Mouse (Mus musculus) urinary bladder, adult 18-20 months (tissue): ENCODE measurements around the gene Clasp1.

Experiments
- DNase-seq, 2 experiments: peaks; one replicate each; pipeline ENCODE4 v3.0.0; 2022; ENCODE audit warnings: low spot score in 2 of 2, mixed read lengths in 2 of 2

Gene Clasp1

DNA sequence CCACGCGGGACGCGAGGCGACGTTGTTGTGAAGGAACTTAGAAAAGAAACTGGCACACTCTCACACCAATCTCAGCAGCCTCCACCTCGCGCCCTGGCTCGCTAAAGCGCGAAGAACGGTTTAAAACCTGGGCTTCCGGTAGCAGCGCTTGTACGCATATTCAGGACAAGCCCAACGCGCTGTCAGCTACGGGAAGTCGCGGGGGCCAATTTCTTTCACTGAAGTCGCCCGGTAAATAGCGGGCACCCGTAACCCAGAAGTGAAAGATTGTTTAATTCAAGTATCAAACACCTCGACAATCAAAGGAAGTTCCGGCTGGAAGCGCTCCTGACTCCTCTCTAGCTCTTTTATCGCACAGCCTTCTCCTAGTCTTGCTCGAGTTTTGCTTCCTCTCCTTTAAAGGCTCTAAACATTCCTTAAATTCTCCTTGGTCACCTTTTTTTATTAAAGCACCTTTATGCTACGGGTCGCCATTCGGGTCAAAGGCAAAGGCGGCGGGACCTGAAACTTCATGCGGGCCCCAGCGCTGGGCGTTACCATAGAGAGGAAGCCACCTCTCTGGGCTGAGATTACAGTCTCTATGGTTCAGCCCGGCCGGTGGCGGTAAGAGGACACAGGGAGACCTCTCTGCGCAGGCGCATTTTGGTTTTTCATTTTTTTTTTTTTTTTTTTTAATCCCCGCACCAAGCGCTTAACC is at the start of gene Clasp1:
TSS of gene Clasp1 (plus strand) at position 302 of the 697 bp plus-strand sequence.
- DNase-seq = peak; percentile 92 to 94

DNA sequence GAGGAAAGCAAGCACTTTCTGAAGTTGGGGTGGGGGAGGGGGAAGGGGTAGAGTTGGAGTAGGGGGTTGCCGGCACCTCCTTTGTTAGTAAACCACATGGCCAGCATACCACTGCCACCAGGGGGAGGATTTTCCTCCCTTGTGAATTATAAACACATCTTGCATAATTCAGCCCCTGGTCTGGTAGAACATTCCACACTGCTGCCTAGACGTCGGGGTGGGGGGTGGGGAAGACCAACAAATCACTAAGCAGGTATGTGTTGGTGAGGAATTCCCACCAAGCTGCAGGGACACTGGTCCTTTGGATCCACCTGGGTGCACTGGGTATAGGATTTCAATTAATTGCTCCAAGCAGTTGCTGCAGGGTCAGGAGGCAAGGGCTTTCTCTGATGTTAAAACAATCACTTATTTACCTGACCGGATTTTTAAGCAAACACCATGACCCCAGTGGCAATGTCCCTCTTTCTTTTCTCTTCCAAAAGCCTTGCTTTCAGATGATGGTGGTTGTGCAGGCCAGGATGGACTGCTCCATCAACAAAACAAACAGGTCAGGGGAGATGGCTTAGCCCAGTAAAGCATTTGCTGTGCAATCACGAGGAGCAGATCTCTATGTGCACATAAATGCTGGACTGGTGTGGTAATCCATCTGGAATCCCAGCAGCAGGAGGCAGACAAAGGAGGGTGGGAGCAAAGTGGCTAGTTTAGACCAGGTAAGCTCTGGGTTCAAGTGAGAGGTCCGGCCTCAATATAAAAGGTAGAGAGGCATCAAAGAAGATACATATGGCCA is 45.0 kb upstream of the Clasp1 start:
- DNase-seq = no peak

DNA sequence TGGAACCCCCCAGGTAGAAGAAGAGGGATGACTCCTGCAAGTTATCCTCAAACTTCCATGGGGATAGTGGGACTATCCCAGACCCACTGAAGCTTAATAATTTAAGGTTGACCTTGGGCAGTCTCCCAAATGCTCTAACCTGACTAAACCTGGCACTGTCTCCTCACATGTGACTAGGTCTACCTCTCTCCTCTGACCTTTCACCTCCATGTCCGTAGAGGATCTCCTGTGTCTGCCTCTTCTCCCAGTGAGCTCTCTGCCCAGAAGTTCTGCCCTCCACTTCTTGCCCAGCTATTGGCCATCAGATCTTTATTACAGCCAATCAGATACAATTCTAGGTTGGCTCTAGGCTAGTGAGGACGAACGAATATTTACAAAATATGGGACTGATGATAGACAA is 38.9 kb upstream of the Clasp1 start:
- no peak for DNase-seq

DNA sequence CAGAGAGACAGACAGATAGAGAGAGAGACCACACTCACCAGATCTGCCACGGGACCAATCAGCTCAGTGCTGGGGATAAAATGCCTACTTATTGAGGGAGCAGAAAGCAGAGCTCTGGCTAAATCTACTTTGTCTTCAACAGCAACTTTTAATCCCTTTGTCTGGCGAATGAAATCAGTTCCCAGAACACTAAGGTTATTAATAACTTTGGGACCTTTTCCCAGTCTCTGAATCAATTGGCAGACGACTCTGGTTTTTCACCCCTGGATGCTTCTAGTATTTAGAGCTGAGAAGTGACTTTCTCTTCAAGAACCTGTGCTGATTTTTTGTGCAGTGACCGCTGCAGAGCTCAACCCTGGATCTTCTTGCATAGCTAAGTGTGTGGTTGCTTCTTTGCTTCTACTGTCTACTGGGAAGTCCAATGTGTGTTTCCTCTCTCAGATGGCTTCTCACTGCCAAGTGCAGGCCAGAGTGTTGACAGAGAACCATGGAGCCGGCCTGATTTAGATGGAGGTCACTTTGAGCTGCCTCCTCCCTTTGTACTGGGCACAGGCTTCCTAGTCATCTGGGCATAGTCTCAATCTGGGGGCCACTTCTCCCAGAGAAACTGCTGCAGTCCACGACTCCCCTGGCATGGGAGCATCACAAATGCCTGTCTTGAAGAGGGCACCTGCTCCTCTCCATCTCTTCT is 29.6 kb upstream of the Clasp1 start:
- DNase-seq = no peak

DNA sequence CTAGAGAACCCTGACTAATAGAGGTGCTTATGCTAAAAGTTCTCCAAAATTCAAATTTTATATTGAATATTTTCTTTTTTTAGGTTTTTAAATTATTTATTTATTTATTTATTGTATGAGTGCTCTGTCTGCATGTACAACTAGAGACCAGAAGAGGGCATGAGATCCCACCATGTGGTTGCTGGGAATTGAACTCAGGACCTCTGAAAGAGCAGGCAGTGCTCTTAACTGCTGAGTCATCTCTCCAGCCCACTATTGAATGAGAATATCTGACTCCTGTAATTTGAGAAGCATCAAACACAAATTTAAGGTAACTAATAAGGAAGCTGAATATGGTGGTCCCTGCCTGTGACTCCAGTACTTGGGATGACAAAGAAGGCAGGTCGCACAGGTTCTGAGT is 20.9 kb upstream of the Clasp1 start:
- no peak for DNase-seq

DNA sequence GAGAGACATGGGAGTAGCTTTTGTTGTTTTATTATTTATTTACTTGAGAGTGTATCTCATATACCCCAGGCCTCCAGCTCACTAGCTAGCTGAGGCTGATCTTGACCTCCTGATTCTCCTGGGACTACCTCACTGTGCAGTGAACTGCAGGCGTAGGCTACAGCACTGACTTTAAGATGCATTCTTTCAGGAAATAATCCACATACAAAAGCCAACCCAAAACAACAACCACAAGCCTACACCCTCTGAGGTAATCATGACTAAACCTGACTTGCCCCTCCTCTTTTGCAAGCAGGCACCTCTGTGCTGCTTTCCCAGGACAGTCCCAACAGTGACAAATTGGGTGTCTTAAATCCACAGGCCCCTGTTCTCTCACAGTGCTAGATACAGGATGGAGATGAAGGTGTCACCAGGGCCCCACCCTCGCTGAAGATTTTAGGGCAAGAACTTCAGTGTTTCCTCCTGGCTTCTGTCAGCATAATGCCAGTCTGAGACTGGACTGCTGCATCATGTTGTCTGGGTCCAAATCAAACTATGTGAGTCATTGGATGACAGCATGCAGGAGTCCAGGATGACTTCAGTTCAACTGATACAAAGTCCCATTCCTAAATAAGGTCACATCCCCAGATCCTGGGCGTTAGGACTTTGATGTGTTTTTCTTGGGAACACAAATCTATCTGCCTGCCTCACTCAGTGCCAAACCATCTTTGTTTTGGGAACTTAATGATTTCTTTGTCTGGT is 20.0 kb upstream of the Clasp1 start:
- peak in 1 of 2 experiments; percentile 3 for DNase-seq

DNA sequence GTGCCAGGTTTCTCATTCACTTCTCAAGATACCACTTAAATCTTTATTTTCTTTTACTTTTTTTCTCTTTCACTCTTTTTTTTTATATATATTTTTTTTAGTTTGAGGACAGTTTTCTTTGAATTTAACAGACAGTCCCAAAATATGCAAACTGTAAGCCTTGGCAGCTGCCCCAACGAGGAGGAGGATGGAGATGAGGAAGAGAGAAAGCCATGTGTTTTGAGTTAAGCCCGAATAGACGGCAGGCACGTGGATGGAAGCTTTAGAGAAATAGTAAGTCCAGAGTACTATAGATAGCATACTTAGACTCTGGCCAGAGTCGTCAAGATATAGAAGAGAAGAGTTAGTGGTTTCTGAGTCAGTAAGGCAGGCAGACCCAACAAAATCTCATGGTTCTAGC is 11.1 kb upstream of the Clasp1 start:
- DNase-seq = no peak

DNA sequence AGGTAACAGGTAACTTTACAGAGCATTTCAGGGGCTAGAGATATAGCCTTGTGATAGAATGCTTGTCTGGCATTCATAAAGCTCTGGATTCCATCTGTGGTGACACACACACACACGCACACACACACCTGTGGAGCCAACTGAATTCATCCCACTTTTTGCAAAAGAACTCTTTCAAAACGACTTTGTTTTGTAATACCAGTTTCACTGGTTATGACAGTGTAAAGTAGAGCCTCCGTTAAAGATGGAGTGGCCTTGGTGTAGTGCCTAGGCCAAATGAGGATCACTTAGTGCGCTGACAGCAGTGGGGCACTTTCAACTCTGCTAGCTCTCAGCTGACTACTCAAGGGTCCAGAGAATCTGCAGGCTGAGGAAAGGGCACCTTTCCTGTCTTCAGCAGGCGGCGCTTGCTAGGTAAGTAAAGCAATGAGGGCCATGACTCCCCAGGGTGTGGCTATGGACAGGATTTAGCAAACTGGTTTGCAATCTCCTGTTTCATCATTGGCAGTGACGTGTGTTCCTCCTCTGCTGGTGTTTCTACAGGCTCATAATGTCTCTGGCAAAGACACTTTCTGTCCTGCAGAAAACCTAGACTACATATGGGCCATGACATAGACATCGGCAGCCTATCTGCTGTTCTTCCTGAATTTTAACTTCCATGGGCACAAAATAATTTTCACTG is 8.6 kb upstream of the Clasp1 start:
- DNase-seq = no peak

DNA sequence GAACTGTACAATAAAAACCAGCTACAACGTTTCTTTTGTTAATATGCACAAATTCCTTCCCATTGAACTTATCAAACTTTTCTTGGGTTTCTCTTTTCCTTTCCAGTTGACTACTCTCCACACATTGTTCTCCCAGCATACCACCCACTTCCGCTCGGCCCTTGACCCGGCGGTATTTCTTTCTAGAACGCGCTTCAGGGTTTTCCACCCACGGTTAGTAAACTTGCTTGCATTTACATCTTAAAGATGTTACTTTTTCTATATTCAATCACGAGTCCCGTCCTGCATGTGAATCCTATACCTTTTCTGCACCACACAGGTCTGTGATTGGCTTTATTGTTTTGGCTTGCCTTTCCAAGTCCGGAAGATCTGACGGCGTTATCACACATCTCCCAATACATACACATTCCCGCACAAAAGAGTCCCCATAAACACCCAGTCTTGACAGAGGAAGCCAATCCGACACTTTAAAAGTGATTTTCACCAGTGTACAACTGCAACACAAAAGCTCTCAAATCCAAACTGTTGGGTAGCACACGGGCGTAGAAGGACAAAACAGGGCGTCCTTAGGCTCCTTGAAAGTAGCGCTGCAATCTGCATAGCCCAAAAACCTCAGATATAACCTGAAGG is 616 bp upstream of the Clasp1 start:
- DNase-seq = peak; percentile 48 to 57

DNA sequence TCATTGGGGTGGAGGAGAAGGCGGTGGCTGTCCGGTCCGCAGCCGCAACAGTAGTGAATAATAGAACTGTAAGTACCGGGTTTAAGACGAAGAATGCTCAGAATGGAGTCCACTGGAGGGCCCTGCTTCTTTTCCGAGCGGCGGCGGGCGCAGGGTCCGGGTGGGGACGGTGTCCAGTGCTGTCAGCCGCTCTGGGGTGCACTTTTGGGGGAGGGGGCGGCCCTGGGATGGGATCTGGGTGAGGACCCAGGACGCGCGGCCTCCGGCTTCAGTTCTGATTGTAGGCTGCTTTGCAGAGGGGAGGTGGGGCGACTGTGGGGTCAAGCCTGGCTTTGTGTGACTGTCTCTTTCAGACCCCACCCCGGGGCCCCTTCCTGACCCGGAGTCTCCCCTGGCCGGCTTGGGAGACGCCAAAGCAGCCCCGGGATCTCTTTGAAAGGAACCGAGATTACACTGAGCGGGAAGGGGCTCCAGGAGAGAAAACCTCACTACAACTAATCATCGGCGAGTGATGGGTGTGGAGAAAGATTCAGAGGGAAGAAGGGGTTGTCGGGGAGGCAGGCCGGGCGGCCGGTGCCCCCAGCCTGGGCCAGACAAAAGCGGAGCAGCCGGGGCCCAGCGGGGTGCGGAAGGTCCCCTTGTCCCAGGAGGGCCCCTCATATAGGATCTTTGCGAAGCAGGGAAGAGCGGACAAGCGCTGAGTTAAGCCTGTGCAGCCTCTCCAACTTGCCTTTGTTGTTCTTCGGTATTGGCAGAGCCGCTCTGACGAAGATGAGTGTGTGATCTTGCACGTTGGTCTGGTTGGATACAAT is 802 bp downstream of the Clasp1 start:
- peak; percentile 34 to 65 for DNase-seq

DNA sequence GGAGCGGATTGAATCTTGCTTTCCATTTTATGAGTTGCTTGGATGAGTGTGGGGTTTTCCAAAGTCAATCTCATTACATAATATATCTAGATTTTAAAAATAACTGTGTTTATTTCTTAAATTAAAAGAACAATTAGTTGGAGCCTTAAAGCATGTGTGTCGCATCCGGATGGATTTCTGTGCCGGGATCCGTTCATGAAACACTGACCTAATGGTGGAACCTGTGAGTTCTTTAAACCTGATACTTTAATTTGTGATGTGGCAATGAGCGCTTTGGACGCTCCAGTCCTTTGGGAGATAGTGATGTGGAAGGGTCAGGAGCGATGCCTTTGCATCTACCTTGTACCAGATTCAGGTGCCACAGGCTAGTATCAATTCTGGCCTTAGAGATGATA is 1.4 kb downstream of the Clasp1 start:
- no peak for DNase-seq

DNA sequence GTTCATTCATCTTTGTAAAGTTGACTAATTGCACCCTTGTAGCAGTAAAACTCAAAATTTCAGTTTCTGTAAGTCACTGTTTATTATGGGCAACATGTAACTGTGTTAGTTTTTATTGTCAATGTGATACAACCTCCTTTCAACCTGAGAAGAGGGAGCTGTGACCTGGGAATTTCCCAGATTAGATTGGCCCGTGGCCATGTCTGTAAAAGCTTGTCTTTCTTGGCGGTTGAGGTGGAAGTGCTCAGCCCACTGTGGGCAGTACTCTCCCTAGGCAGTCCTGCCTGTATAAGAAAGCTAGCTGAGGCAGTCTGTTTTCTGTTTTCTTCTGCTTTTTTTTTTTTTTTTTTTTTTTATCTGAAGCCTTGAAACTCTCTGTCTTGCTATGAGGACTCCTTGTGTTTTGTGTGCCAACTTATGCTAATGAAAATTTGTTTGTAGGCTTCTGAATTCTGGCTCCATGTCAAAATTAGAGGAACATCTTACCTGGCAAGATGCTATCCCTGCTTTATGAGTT is 2.1 kb downstream of the Clasp1 start:
- DNase-seq = no peak

DNA sequence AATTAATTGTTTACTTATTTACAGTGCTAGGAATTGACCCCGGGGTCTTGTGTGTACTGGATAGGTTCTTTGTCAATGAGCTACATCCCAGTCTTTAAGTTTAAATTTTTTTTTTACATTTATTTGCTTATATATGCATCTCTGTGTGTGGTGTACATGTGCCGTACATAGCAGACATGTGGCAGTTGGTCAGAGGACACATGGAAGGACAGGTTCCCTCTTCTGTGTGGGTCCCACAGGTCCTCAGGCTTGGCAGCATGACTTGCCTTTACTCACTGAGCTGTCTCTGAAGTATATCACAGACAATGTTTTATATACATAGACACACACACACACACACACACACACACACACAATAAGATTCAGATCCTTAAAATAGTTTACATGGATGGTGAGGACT is 3.4 kb downstream of the Clasp1 start:
- DNase-seq = no peak

DNA sequence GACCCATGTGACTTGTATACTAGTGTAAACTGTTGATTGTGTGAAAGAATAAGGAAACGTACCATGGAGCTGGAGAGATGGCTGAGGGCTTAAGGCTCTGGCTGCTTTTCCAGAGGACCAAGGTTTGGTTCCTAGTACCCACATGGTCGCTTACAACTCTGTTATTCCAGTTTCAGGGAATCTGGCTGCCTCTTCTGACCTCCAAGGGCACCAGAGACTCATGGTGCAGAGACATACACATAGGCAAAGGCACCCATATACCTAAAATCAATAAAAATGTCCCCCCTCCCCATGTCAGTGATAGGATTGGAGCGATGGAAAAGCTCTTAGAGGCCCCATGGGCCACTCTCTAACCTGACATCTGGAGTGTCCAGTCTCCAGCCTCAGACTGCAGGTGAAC is 5.1 kb downstream of the Clasp1 start:
- no peak for DNase-seq

DNA sequence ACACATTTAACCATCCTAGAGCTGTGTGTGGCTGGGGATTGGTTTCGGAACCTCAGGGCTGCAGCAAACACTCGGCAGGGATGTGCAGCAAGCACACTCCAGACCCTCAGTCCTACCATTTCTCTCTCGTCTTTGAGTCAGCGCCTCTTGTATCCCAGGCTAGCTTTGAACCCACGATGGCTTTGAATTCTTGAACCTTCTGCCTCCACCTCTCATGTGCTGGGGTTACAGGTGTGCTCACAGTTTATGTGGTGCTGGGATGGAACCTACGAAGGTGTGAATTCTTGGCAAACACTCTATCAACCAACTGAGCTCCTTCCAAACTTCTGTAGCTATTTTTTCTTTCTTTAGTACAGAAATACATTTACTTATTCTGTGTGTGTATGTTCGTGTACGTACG is 9.0 kb downstream of the Clasp1 start:
- no peak for DNase-seq

DNA sequence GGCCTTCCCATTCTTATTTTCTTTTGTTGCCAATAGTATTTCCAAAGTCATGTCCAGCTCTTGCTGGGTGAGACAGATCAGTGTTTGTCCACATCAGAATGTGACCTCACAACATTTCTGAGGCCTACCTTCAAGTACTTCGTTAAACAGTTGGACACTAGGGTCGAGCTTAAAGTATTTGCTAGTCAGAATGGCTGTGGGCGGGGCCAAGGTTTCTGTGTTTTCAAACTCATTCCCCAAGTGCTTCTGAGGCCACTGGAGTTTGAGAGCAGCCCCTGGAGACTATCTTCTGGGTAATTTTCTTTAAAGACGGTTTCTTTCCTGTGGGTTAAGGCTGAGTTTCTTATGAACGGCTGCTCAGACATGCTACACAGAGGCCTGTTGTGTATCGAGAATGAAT is 9.7 kb downstream of the Clasp1 start:
- no peak for DNase-seq

DNA sequence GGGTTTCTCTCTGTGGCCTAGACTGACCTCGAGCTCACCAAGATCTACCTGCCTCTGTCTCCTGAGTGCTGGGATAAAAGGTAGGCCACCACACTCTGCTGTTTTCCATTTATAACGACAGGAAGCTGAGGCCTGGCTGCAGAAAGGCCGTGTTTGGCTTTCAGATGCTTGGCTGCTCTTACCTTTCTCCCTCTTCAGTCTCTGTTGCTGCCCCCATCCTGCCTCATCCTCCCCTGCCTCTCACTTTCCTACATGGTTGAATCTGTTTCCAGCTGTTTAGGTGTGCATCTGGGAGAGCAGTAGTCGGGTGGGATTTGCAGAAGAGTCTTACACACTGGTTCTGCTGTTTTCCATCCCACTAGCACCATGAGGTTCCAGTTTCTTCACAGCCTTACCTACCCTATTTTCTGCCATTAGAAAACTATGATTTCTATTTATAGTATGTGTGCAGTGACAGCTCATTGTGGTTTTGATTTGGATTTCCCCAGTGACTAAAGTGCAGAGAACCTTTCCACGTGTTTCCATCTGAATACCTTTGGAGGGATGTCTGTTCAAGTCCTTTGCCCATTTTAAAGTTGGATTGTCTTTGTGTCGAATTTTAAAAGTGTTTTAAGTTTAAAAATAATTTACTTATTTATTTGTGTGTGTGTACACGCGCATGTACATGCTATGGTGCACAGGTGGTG is 10.9 kb downstream of the Clasp1 start:
- no peak for DNase-seq

DNA sequence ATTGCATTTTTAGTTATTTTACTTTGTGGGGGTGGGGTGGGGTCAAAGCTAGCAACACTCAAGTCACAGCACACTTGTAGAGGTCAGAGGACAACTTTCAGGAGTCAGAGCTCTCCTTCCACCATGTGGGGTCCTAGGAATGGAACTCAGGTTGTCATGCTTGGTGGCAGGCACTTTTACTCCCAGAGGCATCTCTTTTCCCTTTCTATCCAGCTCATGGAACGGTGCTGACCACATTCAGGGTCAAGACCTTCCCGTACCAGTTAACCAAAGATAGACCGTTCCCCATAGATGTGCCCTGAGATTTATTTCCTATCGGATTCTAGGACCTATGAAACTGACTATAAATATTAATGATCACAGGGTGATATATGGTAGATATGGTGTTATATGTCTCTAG is 13.1 kb downstream of the Clasp1 start:
- DNase-seq = no peak

DNA sequence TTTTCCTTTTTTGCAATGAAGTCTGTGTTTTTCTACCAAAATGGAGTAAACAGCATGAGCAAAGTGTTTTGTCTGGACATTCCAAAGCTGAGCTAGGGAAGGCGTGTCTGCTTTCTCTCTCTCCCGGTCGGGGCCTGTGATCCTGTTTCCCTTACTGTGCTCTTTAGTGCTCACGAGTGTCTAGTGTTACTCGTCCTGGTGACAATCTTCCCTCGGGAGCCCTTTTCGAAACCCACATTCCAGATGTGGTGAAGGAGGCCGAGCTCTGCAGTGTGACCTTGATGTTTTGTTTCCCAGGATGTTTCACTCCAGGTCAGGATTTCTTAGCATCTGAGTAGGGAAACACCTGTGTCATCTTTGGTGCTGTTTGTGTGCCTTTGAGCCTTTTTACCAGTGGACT is 13.7 kb downstream of the Clasp1 start:
- DNase-seq = no peak
